Mouse (Mus musculus): ENCODE measurements around the gene Pmel.

- TF ChIP-seq CTCF (IDR thresholded peaks at IDR 0.05; ENCODE audit: low read depth) (no peak), EP300 (optimal IDR thresholded peaks at IDR 0.05) (no peak)
Measured at GRCm38 (mm10) chr10:128665806-128666205, 38.2 kb upstream of the Pmel start.
